Mouse (Mus musculus) heart, postnatal 14 days (tissue): ENCODE data around the gene Ccl8. TPM values are rescaled to one million over a fixed set of nuclear protein-coding genes. Genes with fewer than 3 reads are reported as not detected.

Experiments
- DNase-seq, 2 experiments: peaks; one replicate each; pipeline ENCODE4 v3.0.0; 2021 to 2022
- intact Hi-C: fragments of 180-260 bp; cut with DNase I; formaldehyde crosslinking; loops from one replicate; pipeline ENCODE4 v1.15.1; 2025
- total RNA-seq, 2 experiments: library from RNA; stranded (reverse); gene quantifications; 2 replicates each; pipeline ENCODE4 v1.2.3; 2021

Gene Ccl8
- total RNA-seq, 2 experiments from 2014 or later = not detected

DNA sequence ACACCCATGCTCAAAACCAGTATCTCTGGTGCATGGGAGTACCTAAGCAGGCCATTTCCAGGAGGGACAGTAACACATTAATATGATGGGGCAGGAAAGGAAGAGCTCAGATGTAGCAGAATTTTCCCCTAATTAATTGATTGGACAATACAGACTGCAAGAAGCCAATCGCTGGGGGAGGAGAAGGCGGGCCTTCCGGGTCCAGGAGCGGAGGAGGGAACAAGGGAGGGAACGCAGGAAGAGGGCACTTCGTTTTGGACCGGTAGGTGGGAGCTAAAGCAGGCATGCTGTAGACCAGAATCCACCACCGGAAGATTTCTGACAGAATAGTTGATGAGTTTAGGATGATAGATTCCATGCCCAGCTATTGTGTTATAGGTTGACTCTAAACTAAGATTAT is 48.3 kb downstream of the Ccl8 start:
- intact Hi-C loops = no loop called here
- no peak for DNase-seq

Other genes starting within 250 kb of the Ccl8 start
- not detected for gene Asic2, start 146.7 kb upstream of the Ccl8 start, total RNA-seq
- gene Ccl2, start 79.6 kb upstream of the Ccl8 start, total RNA-seq = 1 to 10 TPM; 1.2 to 1.7 TPM
- not detected for gene Gm17268, start 76.6 kb upstream of the Ccl8 start, total RNA-seq
- gene Ccl7, start 69.5 kb upstream of the Ccl8 start, total RNA-seq = under 1 TPM; 0.39 to 0.48 TPM
- under 1 TPM; 0.54 to 0.79 TPM for gene Ccl11, start 57.4 kb upstream of the Ccl8 start, total RNA-seq
- under 1 TPM in 1 of 2 experiments, not detected in 1; 0.67 TPM for gene Ccl12, start 13.3 kb upstream of the Ccl8 start, total RNA-seq
- not detected for gene Ccl1, start 190.5 kb downstream of the Ccl8 start, total RNA-seq